Mouse (Mus musculus) kidney, adult 2 months (tissue): ENCODE data around the gene Slc24a4.

ENCODE experiments used
- CTCF ChIP-seq: fragments of 200-500 bp; conservative IDR thresholded peaks from 2 replicates; pipeline ENCODE4 v1.5.1; 2011; ENCODE audit warnings: low read depth, mild to moderate bottlenecking, control low read depth, low read length, moderate library complexity, mixed read lengths; ENCODE audit not compliant: insufficient read depth, insufficient read length
- POLR2A ChIP-seq: fragments of 200-500 bp; IDR thresholded peaks from one replicate; pipeline ENCODE4 v1.6.1; 2011; ENCODE audit warnings: low read depth, low read length, control low read depth

- TF ChIP-seq CTCF (no peak), POLR2A (no peak)
Measured at GRCm38 (mm10) chr12:102151185-102151584, 22.7 kb downstream of the Slc24a4 start.
